Mouse (Mus musculus) limb, embryonic 15.5 days (tissue): ENCODE data around the gene Slc4a4. TPM values are rescaled to one million over a fixed set of nuclear protein-coding genes. Genes with fewer than 3 reads are reported as not detected.

Experiments
- ATAC-seq: fragments of 200-750 bp; cut with Nextera tagmentation; 2 replicates; pipeline ENCODE4 v1.8.0; 2017; ENCODE audit warnings: low read depth, moderate TSS enrichment; ENCODE audit not compliant: insufficient number of reproducible peaks, low FRiP score, low TSS enrichment
- H3K27ac ChIP-seq: fragments of 300-500 bp; sonication (generic); 2 replicates; pipeline ENCODE4 v1.5.1; 2015; ENCODE audit warnings: moderate library complexity, mild to moderate bottlenecking, inconsistent platforms
- H3K27me3 ChIP-seq: fragments of 300-500 bp; sonication (generic); 2 replicates; pipeline ENCODE4 v1.6.1; 2015; ENCODE audit warnings: inconsistent platforms
- H3K36me3 ChIP-seq: fragments of 300-500 bp; sonication (generic); 2 replicates; pipeline ENCODE4 v1.6.1; 2015; ENCODE audit warnings: inconsistent platforms
- H3K4me1 ChIP-seq: fragments of 300-500 bp; sonication (generic); 2 replicates; pipeline ENCODE4 v1.6.1; 2015; ENCODE audit warnings: inconsistent platforms
- H3K4me2 ChIP-seq: fragments of 300-500 bp; sonication (generic); 2 replicates; pipeline ENCODE4 v1.6.1; 2015; ENCODE audit warnings: mild to moderate bottlenecking, inconsistent platforms
- H3K4me3 ChIP-seq: fragments of 300-500 bp; sonication (generic); 2 replicates; pipeline ENCODE4 v1.5.1; 2015; ENCODE audit warnings: mild to moderate bottlenecking, inconsistent platforms
- H3K9ac ChIP-seq: fragments of 300-500 bp; sonication (generic); 2 replicates; pipeline ENCODE4 v1.6.1; 2015; ENCODE audit warnings: inconsistent platforms
- H3K9me3 ChIP-seq: fragments of 300-500 bp; sonication (generic); 2 replicates; pipeline ENCODE4 v1.6.1; 2016; ENCODE audit warnings: inconsistent platforms
- WGBS: fragments of 180-500 bp; shearing (Covaris S2); methylation state at CpG from one replicate; pipeline ENCODE4 v1.1.7; 2015; 5-methylcytosine and 5-hydroxymethylcytosine counted together
- polyA plus RNA-seq: library from polyadenylated mRNA; unstranded; fragments of >200 nt; fragmentation: Nextera tagmentation; extraction: Ambion mirVana; gene quantifications from 2 replicates; pipeline ENCODE4 v1.2.1, GENCODE M21; 2015

Gene Slc4a4
- polyA plus RNA-seq, 1 experiment from 2014 or later, result 2.0 TPM

- no peak overlapping the region for H3K4me2 ChIP-seq
- no peaks in the 10 kb centered on the region for H3K36me3 ChIP-seq
- WGBS, result 35% methylated on average over 6 of the region's 6 CpGs
- no peaks in the 10 kb centered on the region for H3K27me3 ChIP-seq
- H3K27ac ChIP-seq, result no peak overlapping the region
- H3K4me1 ChIP-seq, result no peaks in the 10 kb centered on the region; the same call in 1 of the 2 replicates
- no peak overlapping the region for H3K4me3 ChIP-seq
- H3K9me3 ChIP-seq, result no peaks in the 10 kb centered on the region
- H3K9ac ChIP-seq, result no peak overlapping the region
- no peak for ATAC-seq
Measured at GRCm38 (mm10) chr5:88939151-88939550, 52.5 kb downstream of the Slc4a4 start.

GRCm38 (mm10) chr5:88939782-88940181 lies 53.2 kb downstream of the Slc4a4 start:
- no peaks in the 10 kb centered on the region for H3K9me3 ChIP-seq
- 59% methylated on average over 2 of the region's 2 CpGs for WGBS
- no peak overlapping the region for H3K4me2 ChIP-seq
- H3K27ac ChIP-seq, result no peak overlapping the region
- no peaks in the 10 kb centered on the region for H3K36me3 ChIP-seq
- no peak for ATAC-seq
- no peaks in the 10 kb centered on the region; the same call in 1 of the 2 replicates for H3K4me1 ChIP-seq
- no peak overlapping the region for H3K4me3 ChIP-seq
- H3K27me3 ChIP-seq, result no peaks in the 10 kb centered on the region
- no peak overlapping the region for H3K9ac ChIP-seq

GRCm38 (mm10) chr5:88941905-88942304 lies 55.3 kb downstream of the Slc4a4 start:
- no peaks in the 10 kb centered on the region for H3K36me3 ChIP-seq
- H3K27ac ChIP-seq, result no peak overlapping the region
- H3K27me3 ChIP-seq, result no peaks in the 10 kb centered on the region
- WGBS, result 85% methylated on average over 7 of the region's 7 CpGs
- no peak overlapping the region for H3K4me2 ChIP-seq
- H3K9ac ChIP-seq, result no peak overlapping the region
- no peaks in the 10 kb centered on the region for H3K9me3 ChIP-seq
- ATAC-seq, result no peak
- H3K4me1 ChIP-seq, result no peaks in the 10 kb centered on the region; the same call in 1 of the 2 replicates
- no peak overlapping the region for H3K4me3 ChIP-seq

- H3K9me3 ChIP-seq, result no peaks in the 10 kb centered on the region
- no peak overlapping the region for H3K9ac ChIP-seq
- 90% methylated on average over 10 of the region's 10 CpGs for WGBS
- H3K4me1 ChIP-seq, result no peaks in the 10 kb centered on the region
- H3K4me2 ChIP-seq, result no peak overlapping the region
- no peak overlapping the region for H3K4me3 ChIP-seq
- ATAC-seq, result no peak
- H3K27ac ChIP-seq, result no peak overlapping the region
- H3K36me3 ChIP-seq, result no peaks in the 10 kb centered on the region
- H3K27me3 ChIP-seq, result no peaks in the 10 kb centered on the region
Measured at GRCm38 (mm10) chr5:88945661-88946339, 59.2 kb downstream of the Slc4a4 start.

- no peaks in the 10 kb centered on the region for H3K27me3 ChIP-seq
- 87% methylated on average over 7 of the region's 7 CpGs for WGBS
- no peak overlapping the region for H3K27ac ChIP-seq
- no peaks in the 10 kb centered on the region; the same call in 1 of the 2 replicates for H3K36me3 ChIP-seq
- H3K4me3 ChIP-seq, result no peak overlapping the region
- H3K9me3 ChIP-seq, result no peaks in the 10 kb centered on the region
- no peak overlapping the region for H3K9ac ChIP-seq
- no peak overlapping the region for H3K4me2 ChIP-seq
- no peaks in the 10 kb centered on the region for H3K4me1 ChIP-seq
- ATAC-seq, result no peak
Measured at GRCm38 (mm10) chr5:88950337-88950736, 63.7 kb downstream of the Slc4a4 start.

GRCm38 (mm10) chr5:88952757-88953577 lies 66.3 kb downstream of the Slc4a4 start:
- WGBS, result 70% methylated on average over 17 of the region's 17 CpGs
- H3K9ac ChIP-seq, result no peak overlapping the region
- no peak overlapping the region for H3K4me2 ChIP-seq
- no peak overlapping the region for H3K4me3 ChIP-seq
- no peaks in the 10 kb centered on the region for H3K27me3 ChIP-seq
- ATAC-seq, result no peak
- no peaks in the 10 kb centered on the region; the same call in 1 of the 2 replicates for H3K36me3 ChIP-seq
- H3K4me1 ChIP-seq, result no peaks in the 10 kb centered on the region
- no peaks in the 10 kb centered on the region for H3K9me3 ChIP-seq
- H3K27ac ChIP-seq, result no peak overlapping the region

- Histone ChIP-seq H3K9ac (no peak overlapping the region), H3K9me3 (no peaks in the 10 kb centered on the region), H3K27ac (no peak overlapping the region), H3K4me3 (no peak overlapping the region), H3K4me1 (no peaks in the 10 kb centered on the region), H3K4me2 (no peak overlapping the region), H3K36me3 (no peaks in the 10 kb centered on the region; the same call in 1 of the 2 replicates), H3K27me3 (no peaks in the 10 kb centered on the region)
- no peak for ATAC-seq
- WGBS, result 89% methylated on average over 5 of the region's 5 CpGs
Measured at GRCm38 (mm10) chr5:88957735-88958134, 71.1 kb downstream of the Slc4a4 start.

- no peak overlapping the region for H3K9ac ChIP-seq
- H3K4me3 ChIP-seq, result no peak overlapping the region
- H3K9me3 ChIP-seq, result no peaks in the 10 kb centered on the region
- no peak for ATAC-seq
- H3K4me1 ChIP-seq, result no peaks in the 10 kb centered on the region
- H3K36me3 ChIP-seq, result no peaks in the 10 kb centered on the region; the same call in 1 of the 2 replicates
- 81% methylated on average over 5 of the region's 5 CpGs for WGBS
- H3K4me2 ChIP-seq, result no peak overlapping the region
- H3K27ac ChIP-seq, result no peak overlapping the region
- no peaks in the 10 kb centered on the region for H3K27me3 ChIP-seq
Measured at GRCm38 (mm10) chr5:88958966-88959365, 72.3 kb downstream of the Slc4a4 start.

- Histone ChIP-seq H3K27ac (no peak overlapping the region), H3K9ac (no peak overlapping the region), H3K27me3 (no peaks in the 10 kb centered on the region), H3K9me3 (no peaks in the 10 kb centered on the region), H3K36me3 (no peaks in the 10 kb centered on the region; the same call in 1 of the 2 replicates), H3K4me2 (no peak overlapping the region), H3K4me3 (no peak overlapping the region), H3K4me1 (no peaks in the 10 kb centered on the region)
- WGBS, result 83% methylated on average over 6 of the region's 6 CpGs
- no peak for ATAC-seq
Measured at GRCm38 (mm10) chr5:88959412-88959811, 72.8 kb downstream of the Slc4a4 start.

GRCm38 (mm10) chr5:88960342-88961105 lies 73.9 kb downstream of the Slc4a4 start:
- WGBS, result 64% methylated on average over 5 of the region's 5 CpGs
- ATAC-seq, result no peak

GRCm38 (mm10) chr5:88961351-88961761 lies 74.7 kb downstream of the Slc4a4 start:
- no peak for ATAC-seq

More at GRCm38 (mm10) chr5:88960342-88961105, 73.9 kb downstream of the Slc4a4 start:
- H3K36me3 ChIP-seq, result no peaks in the 10 kb centered on the region
- H3K4me3 ChIP-seq, result no peak overlapping the region
- H3K9me3 ChIP-seq, result no peaks in the 10 kb centered on the region
- H3K9ac ChIP-seq, result no peak overlapping the region
- no peaks in the 10 kb centered on the region for H3K4me1 ChIP-seq
- H3K4me2 ChIP-seq, result no peak overlapping the region
- H3K27me3 ChIP-seq, result no peaks in the 10 kb centered on the region
- no peak overlapping the region for H3K27ac ChIP-seq

More at GRCm38 (mm10) chr5:88961351-88961761, 74.7 kb downstream of the Slc4a4 start:
- H3K27ac ChIP-seq, result no peak overlapping the region
- 71% methylated on average over 7 of the region's 7 CpGs for WGBS
- no peak overlapping the region for H3K4me3 ChIP-seq
- H3K9me3 ChIP-seq, result no peaks in the 10 kb centered on the region
- no peak overlapping the region for H3K9ac ChIP-seq
- no peak overlapping the region for H3K4me2 ChIP-seq
- no peaks in the 10 kb centered on the region for H3K4me1 ChIP-seq
- H3K36me3 ChIP-seq, result no peaks in the 10 kb centered on the region
- H3K27me3 ChIP-seq, result no peaks in the 10 kb centered on the region
